ENCODE assay signal across 8 mouse cellular contexts in genomic region chr12:87407869-87408605, GRCm38 (mm10). TPM values are rescaled to one million over a fixed set of nuclear protein-coding genes. Genes with fewer than 3 reads are reported as not detected.
DNase-seq lines count a peak whose midpoint lies in the region; ATAC-seq and TF ChIP-seq lines count a peak whose summit lies in the region.

No protein-coding gene starts in this region.

- H3K9me3 ChIP-seq in intestine, postnatal 0 days (ENCODE audit: control insufficient read depth): no peaks in the 10 kb centered on the region

- no peak overlapping the region for H3K4me3 ChIP-seq in embryonic fibroblast, embryonic 13.5 days (ENCODE audit: insufficient read depth, low read length)
- H3K4me3 ChIP-seq in intestine, postnatal 0 days (ENCODE audit: low read depth, low read length): no peak overlapping the region

- H3K27ac ChIP-seq in embryonic fibroblast, embryonic 13.5 days (ENCODE audit: insufficient read depth, low read length): peak overlapping the region; percentile 68
- H3K27ac ChIP-seq in intestine, postnatal 0 days (ENCODE audit: low read depth, low read length): peak overlapping the region; percentile 24

- H3K36me3 ChIP-seq in intestine, postnatal 0 days (ENCODE audit: control insufficient read depth, insufficient read depth): no peaks in the 10 kb centered on the region

- no peak overlapping the region for H3K9ac ChIP-seq in intestine, postnatal 0 days (ENCODE audit: low read depth, low read length)

- 19% methylated on average over 21 of the region's 21 CpGs for WGBS in intestine, postnatal 0 days

- ATAC-seq in intestine, postnatal 0 days: peak; percentile 44; the same call in 1 of the 2 replicates

- peak; percentile 16 for DNase-seq in ovary, postnatal 36 days (ENCODE audit: low spot score)
- no peak for DNase-seq in ovary, postnatal 10 days (ENCODE audit: low spot score)
- peak; percentile 81 to 83 for DNase-seq in lung, adult 18-20 months
- DNase-seq in cerebellum, postnatal 25 days: no peak
- DNase-seq in thymus, postnatal 25 days: no peak
- no peak for DNase-seq in cerebellum, adult 8-10 months

- peak overlapping the region; percentile 53 for H3K4me2 ChIP-seq in intestine, postnatal 0 days (replicated peaks; ENCODE audit: low read depth)

- no peak for TF ChIP-seq POLR2A in embryonic fibroblast, embryonic 13.5 days (IDR thresholded peaks at IDR 0.05; ENCODE audit: low read depth, low read length)

- TF ChIP-seq CTCF in embryonic fibroblast, embryonic 13.5 days (IDR thresholded peaks at IDR 0.05; ENCODE audit: borderline replicate concordance, insufficient read depth, low read length): no peak
- no peak for TF ChIP-seq CTCF in intestine, postnatal 0 days (IDR thresholded peaks at IDR 0.05; ENCODE audit: low read depth)

- no peaks in the 10 kb centered on the region for H3K27me3 ChIP-seq in intestine, postnatal 0 days (replicated peaks; ENCODE audit: control insufficient read depth, insufficient read depth, low read length)

- H3K4me1 ChIP-seq in embryonic fibroblast, embryonic 13.5 days (ENCODE audit: control insufficient read depth, insufficient read depth, low read length): peaks cover 11% of the 10 kb centered on the region
- H3K4me1 ChIP-seq in intestine, postnatal 0 days (replicated peaks; ENCODE audit: control insufficient read depth, insufficient read depth, low read length): 0 out of 2 replicates have a peak, but pooled peaks cover 6% of the 10 kb centered on the region

RNA-seq across cellular contexts. Expression of gene Sptlc2, which starts 19.9 kb away (rescaled TPM):
- polyA plus RNA-seq in embryonic fibroblast, embryonic 13.5 days (2011; ENCODE audit: insufficient read length, low read depth, missing spikeins): 125 and 133 TPM in 2 replicates
- polyA plus RNA-seq in intestine, postnatal 0 days (2015; fragmentation: Nextera tagmentation; extraction: Ambion mirVana): 186 and 199 TPM in 2 replicates

RNA-seq across cellular contexts. Expression of gene Slirp, which starts 35.7 kb away (rescaled TPM):
- 175 and 177 TPM in 2 replicates for polyA plus RNA-seq in embryonic fibroblast, embryonic 13.5 days (2011; ENCODE audit: insufficient read length, low read depth, missing spikeins)
- 250 and 272 TPM in 2 replicates for polyA plus RNA-seq in intestine, postnatal 0 days (2015; fragmentation: Nextera tagmentation; extraction: Ambion mirVana)

RNA-seq across cellular contexts. Expression of gene Alkbh1, which starts 35.8 kb away (rescaled TPM):
- polyA plus RNA-seq in embryonic fibroblast, embryonic 13.5 days (2011; ENCODE audit: insufficient read length, low read depth, missing spikeins): 34.5 and 35.3 TPM in 2 replicates
- 13.6 and 21.9 TPM in 2 replicates for polyA plus RNA-seq in intestine, postnatal 0 days (2015; fragmentation: Nextera tagmentation; extraction: Ambion mirVana)

Comparison
In these comparisons a context has a peak if more than half of its experiments do, and no peak if none do; other contexts are left out.
1. DNase-seq: peak in ovary, postnatal 36 days (single experiment) and lung, adult 18-20 months (2 of 2); none in ovary, postnatal 10 days (single experiment), cerebellum, postnatal 25 days (0 of 2), thymus, postnatal 25 days (single experiment) and cerebellum, adult 8-10 months (single experiment).